Mouse (Mus musculus) small intestine, adult 2 months (tissue): ENCODE measurements around the gene Atp6v0a1.

Experiments used
- CTCF ChIP-seq: fragments of 200-500 bp; IDR thresholded peaks from 2 replicates; pipeline ENCODE4 v1.5.1; 2012; ENCODE audit warnings: low read depth, mild to moderate bottlenecking, control low read depth, inconsistent platforms, low read length, moderate library complexity, mixed read lengths; ENCODE audit not compliant: insufficient replicate concordance, insufficient read length; ENCODE audit errors: extremely low read depth
- POLR2A ChIP-seq: fragments of 200-500 bp; IDR thresholded peaks from 2 replicates; pipeline ENCODE4 v1.6.1; 2012; ENCODE audit warnings: low read depth, mild to moderate bottlenecking, control low read depth, inconsistent platforms, low read length, moderate library complexity

- TF ChIP-seq POLR2A: peak; percentile 89
- no peak for TF ChIP-seq CTCF
Measured at GRCm38 (mm10) chr11:101009046-101009887, at the start of gene Atp6v0a1.
